Mouse (Mus musculus) central nervous system, embryonic 18 days (tissue): ENCODE data around the gene Bicdl2. TPM values are rescaled to one million over a fixed set of nuclear protein-coding genes. Genes with fewer than 3 reads are reported as not detected.

ENCODE experiments used
- polyA plus RNA-seq: library from polyadenylated mRNA; depleted of rRNA; stranded (reverse); fragments of >200 nt; gene quantifications from 2 replicates; pipeline ENCODE4 v1.2.3, GENCODE M21; 2012; rRNA removed

The Bicdl2 gene
- polyA plus RNA-seq = 0.13 and 0.22 TPM in 2 replicates

DNA sequence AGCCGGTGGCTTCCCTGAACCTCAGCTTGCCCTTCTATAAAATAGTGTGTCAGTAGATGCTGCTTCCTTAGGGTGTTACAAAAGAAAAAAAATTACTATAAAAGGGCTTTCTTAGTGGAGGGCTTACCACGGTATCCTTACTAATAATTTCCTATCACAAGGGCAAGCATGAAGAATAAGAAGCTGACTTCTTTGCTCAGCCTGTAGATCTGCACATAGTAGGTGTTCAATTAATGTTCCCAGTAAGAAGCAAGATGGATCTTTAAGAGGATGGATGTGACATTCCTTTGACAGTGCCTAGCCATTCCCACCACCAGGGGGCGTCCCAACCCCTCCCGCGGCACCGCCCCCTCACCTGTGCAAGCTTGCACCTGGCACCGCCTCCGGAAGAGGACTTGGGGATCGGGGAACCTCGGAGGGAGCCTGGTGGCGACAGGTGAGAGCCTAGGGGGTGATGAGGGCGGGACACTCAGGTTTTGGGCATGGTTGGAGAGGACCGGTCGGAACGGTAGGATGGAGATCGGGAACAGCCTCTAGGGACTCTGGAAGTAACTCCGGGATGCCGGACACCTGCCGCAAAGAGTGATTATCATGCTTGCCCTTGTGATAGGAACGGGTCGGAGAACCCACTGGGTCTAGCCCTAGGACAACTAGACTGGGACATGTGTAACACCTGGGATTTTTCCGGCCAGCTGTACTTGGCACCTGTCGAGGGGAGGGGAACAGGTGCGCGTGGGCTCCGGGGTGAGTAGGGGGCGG is at the start of gene Bicdl2:
Gene Bicdl2, plus strand, starts transcription at position 390 of the 759 bp plus-strand sequence.

GRCm38 (mm10) chr17:23644613-23645495 is 15.5 kb upstream of the Bicdl2 start, which contains the start of gene Mmp25:
Mmp25 (minus strand) TSS chr17:23645277.

DNA sequence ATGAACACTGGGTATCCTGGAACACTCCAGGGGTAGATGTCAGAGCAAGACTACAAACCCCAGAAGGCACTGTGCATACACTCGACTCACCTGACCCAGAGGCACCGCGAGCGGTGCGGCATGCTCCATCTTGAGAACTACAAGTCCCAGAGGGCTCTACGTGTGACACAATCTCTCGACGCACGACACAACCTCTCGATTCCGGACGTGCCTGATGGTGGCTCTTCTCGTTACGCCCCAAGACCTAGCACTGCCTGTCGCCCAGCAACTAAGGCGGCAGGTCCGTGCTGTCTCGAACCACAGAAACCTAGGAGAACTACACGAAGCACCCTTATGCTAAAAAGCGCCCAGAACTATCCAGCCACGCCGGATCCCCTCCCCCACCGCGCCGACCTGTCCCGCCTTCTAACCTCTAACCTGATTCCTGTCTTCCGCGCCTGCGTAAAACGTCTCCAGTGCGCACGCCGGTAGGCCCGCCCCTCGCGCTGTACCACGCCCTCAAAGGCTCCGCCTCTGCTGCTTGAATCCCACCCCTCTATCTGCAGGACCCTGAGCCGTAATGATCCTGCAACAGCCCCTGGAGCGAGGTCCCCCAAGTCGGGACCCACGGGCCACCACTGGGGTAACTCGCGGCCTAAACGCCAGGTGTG is 13.2 kb downstream of the Bicdl2 start, which contains the start of the genes Hcfc1r1 and Thoc6:
Gene Hcfc1r1, plus strand, starts transcription at position 173 of the 650 bp plus-strand sequence.
Gene Thoc6, minus strand, starts transcription at position 459 of the 650 bp plus-strand sequence.

GRCm38 (mm10) chr17:23677236-23677679 is 17.0 kb downstream of the Bicdl2 start, which contains the start of gene Tnfrsf12a:
Tnfrsf12a (minus strand) TSS chr17:23677468.

GRCm38 (mm10) chr17:23679127-23679835 is 19.0 kb downstream of the Bicdl2 start, which contains the start of gene Cldn6:
Cldn6 (plus strand) TSS chr17:23679249.

GRCm38 (mm10) chr17:23683856-23684672 is 23.8 kb downstream of the Bicdl2 start, which contains the start of gene Cldn9:
Cldn9 (minus strand) TSS chr17:23684026.

Other genes with a start within 250 kb of the Bicdl2 start
- gene Vmn2r117, start 180.8 kb upstream of the Bicdl2 start, polyA plus RNA-seq = not detected in 2 replicates
- 12.9 and 13.4 TPM in 2 replicates for gene Zfp213, start 96.3 kb upstream of the Bicdl2 start, polyA plus RNA-seq
- gene Zfp13, start 61.0 kb upstream of the Bicdl2 start, polyA plus RNA-seq = 35.4 and 39.3 TPM in 2 replicates
- 0.08 and 0.12 TPM in 2 replicates for gene Zscan10, start 59.6 kb upstream of the Bicdl2 start, polyA plus RNA-seq
- 0.87 and 1.0 TPM in 2 replicates for gene Mmp25, start 15.2 kb upstream of the Bicdl2 start, polyA plus RNA-seq
- gene Hcfc1r1, start 13.1 kb downstream of the Bicdl2 start, polyA plus RNA-seq = 86.9 and 88.9 TPM in 2 replicates
- gene Thoc6, start 13.4 kb downstream of the Bicdl2 start, polyA plus RNA-seq = 28.9 and 33.0 TPM in 2 replicates
- 2.5 and 3.4 TPM in 2 replicates for gene Tnfrsf12a, start 17.0 kb downstream of the Bicdl2 start, polyA plus RNA-seq
- 0.54 and 0.72 TPM in 2 replicates for gene Cldn6, start 18.7 kb downstream of the Bicdl2 start, polyA plus RNA-seq
- gene Cldn9, start 23.5 kb downstream of the Bicdl2 start, polyA plus RNA-seq = 0.40 and 0.47 TPM in 2 replicates
- gene 1520401A03Rik, start 62.3 kb downstream of the Bicdl2 start, polyA plus RNA-seq = 0.17 and 0.32 TPM in 2 replicates
- 19.8 and 20.8 TPM in 2 replicates for gene Pkmyt1, start 65.8 kb downstream of the Bicdl2 start, polyA plus RNA-seq
- 33.9 and 34.7 TPM in 2 replicates for gene Paqr4, start 80.4 kb downstream of the Bicdl2 start, polyA plus RNA-seq
- gene Kremen2, start 85.3 kb downstream of the Bicdl2 start, polyA plus RNA-seq = 1.3 and 1.6 TPM in 2 replicates
- 80.5 and 83.9 TPM in 2 replicates for gene Flywch1, start 111.1 kb downstream of the Bicdl2 start, polyA plus RNA-seq
- gene Flywch2, start 125.6 kb downstream of the Bicdl2 start, polyA plus RNA-seq = 46.4 and 59.7 TPM in 2 replicates
- 446 and 518 TPM in 2 replicates for gene Srrm2, start 130.0 kb downstream of the Bicdl2 start, polyA plus RNA-seq
- 883 and 917 TPM in 2 replicates for gene Elob, start 168.6 kb downstream of the Bicdl2 start, polyA plus RNA-seq
- 0.26 and 0.27 TPM in 2 replicates for gene Prss33, start 175.6 kb downstream of the Bicdl2 start, polyA plus RNA-seq
- gene Prss32, start 183.3 kb downstream of the Bicdl2 start, polyA plus RNA-seq = 1.6 and 1.8 TPM in 2 replicates
- 1.6 and 1.7 TPM in 2 replicates for gene Prss41, start 183.7 kb downstream of the Bicdl2 start, polyA plus RNA-seq
- gene Prss21, start 207.6 kb downstream of the Bicdl2 start, polyA plus RNA-seq = not detected in 2 replicates
- gene Dcpp1, start 220.4 kb downstream of the Bicdl2 start, polyA plus RNA-seq = not detected in 2 replicates
- gene Dcpp2, start 220.4 kb downstream of the Bicdl2 start, polyA plus RNA-seq = not detected in 2 replicates